Mouse (Mus musculus): Measurements from ENCODE around the gene Cyp2j12. TPM values are rescaled to one million over a fixed set of nuclear protein-coding genes. Genes with fewer than 3 reads are reported as not detected.

The Cyp2j12 gene
- polyA plus RNA-seq, 1 experiment from 2014 or later: not detected

DNA sequence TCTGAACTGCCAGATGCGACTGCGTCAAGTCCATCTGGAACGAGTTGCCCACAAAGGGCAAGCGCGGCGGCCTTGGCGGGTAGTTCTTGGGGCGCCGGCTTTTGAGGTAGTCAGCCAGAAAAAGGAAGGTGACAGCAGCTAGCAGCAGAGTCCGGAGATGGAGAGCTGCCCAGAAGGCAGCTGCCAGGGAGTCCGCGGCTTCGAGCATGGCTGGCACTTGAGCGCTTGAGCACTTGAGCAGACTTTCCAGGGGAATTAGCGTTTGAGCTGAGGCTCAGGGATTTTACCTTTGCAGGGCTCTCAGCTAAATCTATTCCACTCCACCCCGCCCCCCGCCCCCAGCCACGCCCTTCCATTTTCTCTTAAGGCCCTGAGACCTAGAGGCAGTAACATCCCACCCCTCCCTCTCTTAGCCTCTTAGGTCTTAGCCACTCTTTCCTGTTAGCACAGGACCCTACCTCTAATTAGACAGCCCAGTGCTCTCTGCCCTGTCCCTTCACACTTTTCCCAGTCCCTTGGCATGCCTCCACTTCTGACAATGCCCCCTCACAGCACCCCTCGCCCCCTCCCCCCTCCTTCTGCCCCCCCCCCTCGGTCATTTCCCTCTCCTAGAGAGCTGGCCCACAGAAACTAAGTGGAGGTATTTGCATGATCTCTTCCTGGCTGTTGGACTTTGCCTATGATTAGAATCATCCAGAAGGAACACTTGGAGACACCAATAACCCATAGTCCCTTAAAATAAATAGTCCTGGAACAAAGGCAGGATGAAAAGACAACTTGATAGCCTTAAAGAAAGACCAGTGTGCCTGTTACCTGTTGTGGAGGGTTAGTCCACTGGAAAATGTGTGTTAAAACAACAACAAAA, 63.5 kb downstream of the Cyp2j12 start, which contains the start of gene Cyp2j13:
Cyp2j13 (minus strand) TSS at position 286 of the 865 bp plus-strand sequence.
- H3K4me3 ChIP-seq: peak within 1 kb of the TSS; percentile 51
- DNase-seq (ENCODE audit: low spot score): no peak
- H3K27ac ChIP-seq: no peak within 1 kb of the TSS
- no peaks in the 10 kb centered on the region for H3K36me3 ChIP-seq
- 8% methylated on average over 20 of the region's 20 CpGs for WGBS
- H3K27me3 ChIP-seq (ENCODE audit: insufficient read depth, poor library complexity, severe bottlenecking): no peaks in the 10 kb centered on the region
- peaks cover 9% of the 10 kb centered on the region; the same call in 1 of the 2 replicates for H3K4me1 ChIP-seq
- no peaks in the 10 kb centered on the region for H3K9me3 ChIP-seq

DNA sequence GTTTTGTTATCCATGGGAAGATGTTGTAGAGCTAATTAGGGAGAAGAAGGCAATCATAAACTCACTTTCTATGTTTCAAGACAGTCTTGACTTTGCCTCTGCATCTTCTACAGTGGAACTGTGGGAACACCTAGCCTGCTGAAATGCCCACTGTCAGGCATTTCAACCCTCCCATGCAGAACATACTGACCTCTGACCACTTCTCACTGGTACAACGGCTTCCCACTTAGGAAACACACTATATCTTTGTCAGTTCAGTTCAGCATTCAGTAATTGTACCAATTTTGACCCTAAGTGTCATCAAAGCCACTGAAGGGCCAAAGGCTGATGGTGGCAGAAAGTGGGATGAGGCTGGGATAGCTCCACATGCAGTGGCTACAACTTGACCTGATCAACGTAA, 78.9 kb downstream of the Cyp2j12 start:
- Histone ChIP-seq H3K27ac (no peak overlapping the region), H3K4me3 (no peak overlapping the region), H3K27me3 (ENCODE audit: insufficient read depth, poor library complexity, severe bottlenecking) (no peaks in the 10 kb centered on the region), H3K4me1 (no peaks in the 10 kb centered on the region), H3K9me3 (no peaks in the 10 kb centered on the region), H3K36me3 (no peaks in the 10 kb centered on the region)
- DNase-seq (ENCODE audit: low spot score): no peak
- WGBS: 66% methylated on average over 2 of the region's 2 CpGs

DNA sequence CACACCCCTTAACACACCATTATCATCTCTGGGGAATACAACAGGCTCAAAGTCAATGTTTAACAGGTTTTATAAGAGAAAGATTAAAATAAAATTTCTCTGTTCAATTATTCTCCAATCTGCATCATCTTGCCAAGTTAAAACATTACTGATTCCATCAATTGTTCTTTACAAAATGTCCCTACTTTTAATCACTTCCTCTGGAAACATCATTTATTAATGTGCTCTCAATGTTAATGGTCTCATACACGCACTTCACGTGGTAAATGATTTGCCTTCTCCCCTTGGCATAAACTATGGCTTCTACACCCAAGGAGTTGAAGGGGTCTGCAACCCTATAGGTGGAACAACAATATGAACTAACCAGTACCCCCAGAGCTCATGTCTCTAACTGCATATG, 80.8 kb downstream of the Cyp2j12 start:
- no peak overlapping the region for H3K4me3 ChIP-seq
- 80% methylated on average over 2 of the region's 2 CpGs for WGBS
- H3K36me3 ChIP-seq: no peaks in the 10 kb centered on the region
- H3K9me3 ChIP-seq: no peaks in the 10 kb centered on the region
- no peaks in the 10 kb centered on the region for H3K27me3 ChIP-seq (ENCODE audit: insufficient read depth, poor library complexity, severe bottlenecking)
- no peak for DNase-seq (ENCODE audit: low spot score)
- H3K27ac ChIP-seq: no peak overlapping the region
- H3K4me1 ChIP-seq: no peaks in the 10 kb centered on the region

Other genes starting within 250 kb of the Cyp2j12 start
- 10.2 and 12.3 TPM in 2 replicates for gene Hook1, start 173.9 kb downstream of the Cyp2j12 start, polyA plus RNA-seq (2016; fragmentation: Nextera tagmentation; extraction: Ambion mirVana)
- 0.04 TPM in 1 of 2 replicates, not detected in the other for gene Cyp2j13, start 63.6 kb downstream of the Cyp2j12 start, polyA plus RNA-seq (2016; fragmentation: Nextera tagmentation; extraction: Ambion mirVana)
- not detected in 2 replicates for gene Cyp2j7, start 95.5 kb upstream of the Cyp2j12 start, polyA plus RNA-seq (2016; fragmentation: Nextera tagmentation; extraction: Ambion mirVana)
- not detected in 2 replicates for gene Cyp2j11, start 207.5 kb upstream of the Cyp2j12 start, polyA plus RNA-seq (2016; fragmentation: Nextera tagmentation; extraction: Ambion mirVana)